Comparison of ENCODE assay signal across 15 mouse cellular contexts in the genomic region with DNA sequence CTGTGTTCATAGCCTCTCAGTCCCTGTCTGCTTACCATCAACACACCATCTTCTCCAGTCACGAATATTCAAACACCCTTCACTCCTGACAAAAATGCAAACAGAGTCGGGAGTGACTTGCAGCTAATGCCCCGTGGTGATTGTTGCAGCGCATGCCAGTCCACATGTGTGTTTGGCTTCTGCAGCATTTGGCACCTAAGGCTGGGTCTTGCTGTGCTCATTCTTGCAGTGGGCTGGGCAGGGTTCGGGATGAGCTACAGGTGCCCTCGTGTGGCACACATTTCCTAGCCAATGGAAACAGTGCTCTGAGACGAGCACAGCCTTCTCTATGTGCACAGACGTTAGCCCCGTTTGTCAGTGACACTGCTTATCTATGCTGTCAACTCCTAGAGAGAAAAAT. TPM values are rescaled to one million over a fixed set of nuclear protein-coding genes. Genes with fewer than 3 reads are reported as not detected.
DNase-seq lines count a peak whose midpoint lies in the region; ATAC-seq and TF ChIP-seq lines count a peak whose summit lies in the region.
"Had no signal": no experiment of that assay in that cellular context is flagged by ENCODE, and none has a peak within 500 bp of the region (broad histone marks: within the 10 kb centered on the region; RNA-seq: fewer than 3 reads in every experiment).

No protein-coding gene starts in this region.

- H3K9ac ChIP-seq in heart, embryonic 11.5 days (ENCODE audit: low read depth, low read length) = no peak overlapping the region
- H3K9ac ChIP-seq in midbrain, embryonic 16.5 days (ENCODE audit: low read depth, low read length) = 0 out of 2 replicates have a peak overlapping the region, but pooled peaks have one; percentile 10
- H3K9ac ChIP-seq: embryonic facial prominence, embryonic 15.5 days; heart, embryonic 15.5 days; intestine, embryonic 15.5 days; limb, embryonic 13.5 days; liver, embryonic 14.5 days; lung, embryonic 14.5 days had no signal

- DNase-seq in cerebellum, postnatal 14 days = peak; percentile 30 to 36
- no peak for DNase-seq in cerebellum, adult 9-10 months
- DNase-seq in heart, adult 18-20 months = no peak
- no peak for DNase-seq in layer of hippocampus, adult 2 months (ENCODE audit: low spot score in 2 of 2)
- no peak for DNase-seq in layer of hippocampus, adult 9-11 months
- DNase-seq in left cerebral cortex, adult 11 months (ENCODE audit: low spot score) = no peak

- peaks cover 18% of the 10 kb centered on the region for H3K4me1 ChIP-seq in heart, embryonic 11.5 days (ENCODE audit: control insufficient read depth, insufficient read depth, low read length)
- peaks cover 2% of the 10 kb centered on the region; the same call in 1 of the 2 replicates for H3K4me1 ChIP-seq in midbrain, embryonic 16.5 days (ENCODE audit: control insufficient read depth, insufficient read depth, low read length)
- H3K4me1 ChIP-seq: embryonic facial prominence, embryonic 15.5 days had no signal

- no peak overlapping the region for H3K4me2 ChIP-seq in heart, embryonic 11.5 days
- H3K4me2 ChIP-seq in midbrain, embryonic 16.5 days (ENCODE audit: low read length) = no peak overlapping the region
- H3K4me2 ChIP-seq: embryonic facial prominence, embryonic 15.5 days; heart, embryonic 15.5 days; intestine, embryonic 15.5 days; limb, embryonic 13.5 days; lung, embryonic 14.5 days had no signal

- no peaks in the 10 kb centered on the region for H3K27me3 ChIP-seq in heart, embryonic 11.5 days (ENCODE audit: control insufficient read depth, insufficient read depth, low read length)
- no peaks in the 10 kb centered on the region for H3K27me3 ChIP-seq in midbrain, embryonic 16.5 days (ENCODE audit: control insufficient read depth, insufficient read depth, low read depth, low read length)
- H3K27me3 ChIP-seq: embryonic facial prominence, embryonic 15.5 days; heart, embryonic 15.5 days; intestine, embryonic 15.5 days; limb, embryonic 13.5 days had no signal

- H3K9me3 ChIP-seq in heart, embryonic 11.5 days (replicated peaks; ENCODE audit: control insufficient read depth, low read length) = no peaks in the 10 kb centered on the region
- H3K9me3 ChIP-seq in midbrain, embryonic 16.5 days (replicated peaks; ENCODE audit: control insufficient read depth, low read length, poor library complexity, severe bottlenecking) = no peaks in the 10 kb centered on the region
- H3K9me3 ChIP-seq: embryonic facial prominence, embryonic 15.5 days; heart, embryonic 15.5 days; intestine, embryonic 15.5 days; limb, embryonic 13.5 days had no signal

- peak overlapping the region; percentile 15; the same call in 1 of the 2 replicates for H3K27ac ChIP-seq in heart, embryonic 11.5 days (ENCODE audit: low read depth, low read length)
- H3K27ac ChIP-seq in layer of hippocampus, adult 2 months = peak overlapping the region; percentile 57
- 0 out of 2 replicates have a peak overlapping the region, but pooled peaks have one; percentile 17 for H3K27ac ChIP-seq in midbrain, embryonic 16.5 days (ENCODE audit: low read length)
- H3K27ac ChIP-seq: embryonic facial prominence, embryonic 15.5 days; gastrocnemius, adult 2 months; heart, embryonic 15.5 days; intestine, embryonic 15.5 days; limb, embryonic 13.5 days; liver, embryonic 14.5 days had no signal

- no peak overlapping the region for H3K4me3 ChIP-seq in heart, embryonic 11.5 days (ENCODE audit: low read depth, low read length)
- no peak overlapping the region for H3K4me3 ChIP-seq in layer of hippocampus, adult 2 months
- H3K4me3 ChIP-seq in midbrain, embryonic 16.5 days (ENCODE audit: low read depth, low read length) = no peak overlapping the region
- H3K4me3 ChIP-seq: embryonic facial prominence, embryonic 15.5 days; gastrocnemius, adult 2 months; heart, embryonic 15.5 days; intestine, embryonic 15.5 days; limb, embryonic 13.5 days had no signal

- 48% methylated on average over 9 of the region's 9 CpGs for WGBS in heart, embryonic 11.5 days (ENCODE audit: insufficient replicate concordance)
- WGBS in midbrain, embryonic 16.5 days = 84% methylated on average over 9 of the region's 9 CpGs

- 0 out of 2 replicates have a peak, but pooled peaks cover 2% of the 10 kb centered on the region for H3K36me3 ChIP-seq in heart, embryonic 11.5 days (ENCODE audit: control insufficient read depth, insufficient read depth, low read length)
- peaks cover 6% of the 10 kb centered on the region; the same call in 1 of the 2 replicates for H3K36me3 ChIP-seq in midbrain, embryonic 16.5 days (ENCODE audit: control insufficient read depth, insufficient read depth, low read length)
- H3K36me3 ChIP-seq: intestine, embryonic 15.5 days had no signal

- no peak for TF ChIP-seq CTCF in layer of hippocampus, adult 2 months (conservative IDR thresholded peaks at IDR 0.05)

- no peak for ATAC-seq in heart, embryonic 11.5 days (replicated peaks; ENCODE audit: insufficient number of reproducible peaks, low FRiP score, low TSS enrichment)
- 0 out of 2 replicates have a peak, but pooled peaks have one; percentile 14 for ATAC-seq in midbrain, embryonic 16.5 days
- ATAC-seq: intestine, embryonic 15.5 days had no signal

RNA-seq across cellular contexts. Expression of gene Blzf1, which starts 10.0 kb away (rescaled TPM):
- polyA plus RNA-seq in heart, embryonic 11.5 days (2014; fragmentation: Nextera tagmentation; extraction: Ambion mirVana) = 25.8 and 30.1 TPM in 2 replicates
- 10 to 100 TPM; 21.6 to 23.6 TPM for total RNA-seq in heart, adult 18-20 months (2021)
- total RNA-seq in layer of hippocampus, adult 2 months (2021) = 10 to 100 TPM; 23.2 to 26.8 TPM
- polyA plus RNA-seq in midbrain, embryonic 16.5 days (2015; fragmentation: Nextera tagmentation; extraction: Ambion mirVana) = 30.7 and 32.3 TPM in 2 replicates

RNA-seq across cellular contexts. Expression of gene Nme7, which starts 13.3 kb away (rescaled TPM):
- 22.0 and 22.2 TPM in 2 replicates for polyA plus RNA-seq in heart, embryonic 11.5 days (2014; fragmentation: Nextera tagmentation; extraction: Ambion mirVana)
- total RNA-seq in heart, adult 18-20 months (2021) = 1 to 10 TPM; 3.1 to 3.8 TPM
- 10 to 100 TPM; 24.0 to 31.5 TPM for total RNA-seq in layer of hippocampus, adult 2 months (2021)
- 31.2 and 34.2 TPM in 2 replicates for polyA plus RNA-seq in midbrain, embryonic 16.5 days (2015; fragmentation: Nextera tagmentation; extraction: Ambion mirVana)

RNA-seq across cellular contexts. Expression of gene Ccdc181, which starts 41.9 kb away (rescaled TPM):
- polyA plus RNA-seq in heart, embryonic 11.5 days (2014; fragmentation: Nextera tagmentation; extraction: Ambion mirVana) = 8.4 and 9.9 TPM in 2 replicates
- 1 to 10 TPM; 8.1 to 9.8 TPM for total RNA-seq in heart, adult 18-20 months (2021)
- total RNA-seq in layer of hippocampus, adult 2 months (2021) = 10 to 100 TPM; 21.7 to 24.8 TPM
- polyA plus RNA-seq in midbrain, embryonic 16.5 days (2015; fragmentation: Nextera tagmentation; extraction: Ambion mirVana) = 29.1 and 30.5 TPM in 2 replicates

Comparison
In these comparisons a context has a peak if more than half of its experiments do, and no peak if none do; other contexts are left out.
1. DNase-seq: peak in cerebellum, postnatal 14 days (2 of 2); none in cerebellum, adult 9-10 months (single experiment), heart, adult 18-20 months (0 of 2), layer of hippocampus, adult 2 months (0 of 2), layer of hippocampus, adult 9-11 months (single experiment) and left cerebral cortex, adult 11 months (single experiment).
2. RNA of gene Nme7, which starts 13.3 kb away (total RNA-seq): 24.0 to 31.5 TPM in layer of hippocampus, adult 2 months; 3.1 to 3.8 TPM in heart, adult 18-20 months; every median in the first group is over 4 times any median in the second.
3. Peak in every context shown above with its lines, with median percentiles within 50 percentile points of each other: H3K27ac ChIP-seq.